Mouse (Mus musculus) CH12.LX (cell line): ENCODE results near the gene Anks1b. TPM values are rescaled to one million over a fixed set of nuclear protein-coding genes. Genes with fewer than 3 reads are reported as not detected.

Experiments
- DNase-seq: peaks from one replicate; pipeline ENCODE4 v3.0.0-alpha.2; 2013; ENCODE audit errors: extremely low read depth
- H3K27ac ChIP-seq: 2 replicates; pipeline ENCODE4 v1.5.1; 2012; ENCODE audit warnings: low read depth, mild to moderate bottlenecking, control low read depth, moderate library complexity; ENCODE audit not compliant: insufficient read depth
- H3K27me3 ChIP-seq: replicated peaks from 2 replicates; pipeline ENCODE3; 2012; ENCODE audit warnings: inconsistent platforms
- H3K36me3 ChIP-seq, 2 experiments: replicated peaks in 1 of 2; 2 replicates each; pipeline versions ENCODE3 to v1.6.1; 2012; ENCODE audit warnings: inconsistent platforms in 1 of 2, low read length in 1 of 2, mild to moderate bottlenecking in 1 of 2, mixed read lengths in 1 of 2, moderate library complexity in 1 of 2; ENCODE audit not compliant: control insufficient read depth in 1 of 2, insufficient read depth in 1 of 2
- H3K4me1 ChIP-seq, 2 experiments: 2 replicates each; pipeline ENCODE4 v1.6.1; 2012; ENCODE audit warnings: inconsistent platforms in 1 of 2, moderate library complexity in 1 of 2; ENCODE audit not compliant: insufficient read depth in 2 of 2, control insufficient read depth in 1 of 2
- H3K4me2 ChIP-seq: 2 replicates; pipeline ENCODE4 v1.6.1; 2012; ENCODE audit warnings: low read depth, mild to moderate bottlenecking, control low read depth; ENCODE audit not compliant: poor library complexity, insufficient read depth, severe bottlenecking
- H3K4me3 ChIP-seq, 3 experiments: fragments of 150-350 bp in 1 of 3; sonication (generic) in 1 of 3; replicated peaks in 1 of 3; 2 replicates each; pipeline versions ENCODE3 to v1.5.1; 2011 to 2012; ENCODE audit warnings: low read depth in 2 of 3, low read length in 2 of 3, mild to moderate bottlenecking in 2 of 3, moderate library complexity in 2 of 3, control low read depth in 1 of 3, improper control_type of control experiment in 1 of 3, inconsistent platforms in 1 of 3, mixed read lengths in 1 of 3; ENCODE audit not compliant: poor library complexity in 1 of 3
- H3K79me2 ChIP-seq: replicated peaks from 2 replicates; pipeline ENCODE4 v1.6.1; 2012; ENCODE audit warnings: mild to moderate bottlenecking, moderate library complexity; ENCODE audit not compliant: control insufficient read depth, poor library complexity, insufficient read depth, severe bottlenecking; ENCODE audit errors: extremely low read depth
- H3K9ac ChIP-seq: 2 replicates; pipeline ENCODE4 v1.6.1; 2012; ENCODE audit warnings: low read depth, mild to moderate bottlenecking, control low read depth, moderate library complexity; ENCODE audit not compliant: insufficient read depth
- H3K9me3 ChIP-seq: replicated peaks from 2 replicates; pipeline ENCODE3; 2012; ENCODE audit warnings: low read length, inconsistent platforms, mixed read lengths
- BHLHE40 ChIP-seq: IDR thresholded peaks from 2 replicates; pipeline ENCODE4 v1.6.1; 2011; ENCODE audit warnings: mild to moderate bottlenecking, low read depth, low read length, improper control_type of control experiment
- CHD1 ChIP-seq: IDR thresholded peaks from 2 replicates; pipeline ENCODE4 v1.6.1; 2012; ENCODE audit warnings: low read depth, low read length, improper control_type of control experiment, inconsistent platforms
- CHD2 ChIP-seq: IDR thresholded peaks from 2 replicates; pipeline ENCODE4 v1.6.1; 2011; ENCODE audit warnings: low read length, improper control_type of control experiment
- CTCF ChIP-seq, 2 experiments: IDR thresholded peaks in 1 of 2; conservative IDR thresholded peaks in 1 of 2; 2 replicates each; pipeline ENCODE4 v1.5.1; 2011 to 2012; ENCODE audit warnings: low read depth in 2 of 2, low read length in 2 of 2, improper control_type of control experiment in 1 of 2, inconsistent platforms in 1 of 2, mild to moderate bottlenecking in 1 of 2, moderate library complexity in 1 of 2
- ELF1 ChIP-seq: IDR thresholded peaks from 2 replicates; pipeline ENCODE4 v1.6.1; 2014; ENCODE audit warnings: low read depth, mild to moderate bottlenecking, inconsistent platforms, low read length, improper control_type of control experiment
- EP300 ChIP-seq: IDR thresholded peaks from 2 replicates; pipeline ENCODE4 v1.6.1; 2011; ENCODE audit warnings: low read length, improper control_type of control experiment
- ETS1 ChIP-seq: conservative IDR thresholded peaks from 2 replicates; pipeline ENCODE4 v1.6.1; 2012; ENCODE audit warnings: low read depth, mild to moderate bottlenecking, inconsistent platforms, low read length, improper control_type of control experiment, moderate library complexity
- GABPA ChIP-seq: IDR thresholded peaks from 2 replicates; pipeline ENCODE4 v1.6.1; 2012; ENCODE audit warnings: low read depth, low read length, improper control_type of control experiment, inconsistent platforms; ENCODE audit not compliant: insufficient replicate concordance
- HCFC1 ChIP-seq: IDR thresholded peaks from 2 replicates; pipeline ENCODE4 v1.6.1; 2012; ENCODE audit warnings: low read depth, mild to moderate bottlenecking, inconsistent platforms, low read length, improper control_type of control experiment
- MAX ChIP-seq: IDR thresholded peaks from 2 replicates; pipeline ENCODE4 v1.6.1; 2011; ENCODE audit warnings: low read length, improper control_type of control experiment
- MXI1 ChIP-seq: IDR thresholded peaks from 2 replicates; pipeline ENCODE4 v1.6.1; 2011; ENCODE audit warnings: mild to moderate bottlenecking, low read depth, low read length, improper control_type of control experiment
- MYC ChIP-seq: IDR thresholded peaks from 2 replicates; pipeline ENCODE4 v1.6.1; 2011; ENCODE audit warnings: low read depth, mild to moderate bottlenecking, improper control_type of control experiment, low read length
- NRF1 ChIP-seq: IDR thresholded peaks from 2 replicates; pipeline ENCODE4 v1.6.1; 2014; ENCODE audit warnings: low read depth, mild to moderate bottlenecking, inconsistent platforms, low read length, improper control_type of control experiment, moderate library complexity
- POLR2A ChIP-seq: IDR thresholded peaks from 2 replicates; pipeline ENCODE4 v1.6.1; 2011; ENCODE audit warnings: low read depth, mild to moderate bottlenecking, improper control_type of control experiment, low read length
- SMC3 ChIP-seq: IDR thresholded peaks from 2 replicates; pipeline ENCODE4 v1.6.1; 2011; ENCODE audit warnings: low read depth, low read length, improper control_type of control experiment
- TBP ChIP-seq: conservative IDR thresholded peaks from 2 replicates; pipeline ENCODE4 v1.6.1; 2011; ENCODE audit warnings: low read depth, low read length, improper control_type of control experiment
- TCF12 ChIP-seq: IDR thresholded peaks from 2 replicates; pipeline ENCODE4 v1.6.1; 2014; ENCODE audit warnings: low read depth, mild to moderate bottlenecking, inconsistent platforms, low read length, improper control_type of control experiment
- ZC3H11A ChIP-seq: IDR thresholded peaks from 2 replicates; pipeline ENCODE4 v1.6.1; 2012; ENCODE audit warnings: low read depth, mild to moderate bottlenecking, inconsistent platforms, low read length, improper control_type of control experiment
- dilution Hi-C: fragments of 300-500 bp; cut with MboI; formaldehyde crosslinking; loops from 2 replicates; pipeline ENCODE4 v1.14.3; 2020; ENCODE audit warnings: low sequenced_read_pairs; ENCODE audit not compliant: extremely low pct_unique_long_range_greater_than_20kb, extremely low pct_ligation_motif_present
- in situ Hi-C: fragments of 300-500 bp; cut with MboI; formaldehyde crosslinking; loops from 3 replicates; pipeline ENCODE4 v1.14.3; 2019; ENCODE audit warnings: low sequenced_read_pairs, low pct_ligation_motif_present, low pct_unique_long_range_greater_than_20kb, mixed read lengths
- polyA plus RNA-seq: library from polyadenylated mRNA; unstranded; fragments of >175 nt; gene quantifications from 2 replicates; pipeline ENCODE4 v1.2.1, GENCODE M21; 2012; ENCODE audit warnings: low read depth; ENCODE audit not compliant: insufficient read length
- total RNA-seq, 2 experiments: library from RNA; depleted of rRNA; stranded (reverse); fragments of 300-350 nt in 1 of 2; fragments of >200 nt in 1 of 2; gene quantifications; 2 replicates each; pipeline ENCODE4 v1.2.3; 2012 to 2014

The Anks1b gene
- total and polyA plus RNA-seq, 3 experiments: 0.17 TPM; not detected in 2

DNA sequence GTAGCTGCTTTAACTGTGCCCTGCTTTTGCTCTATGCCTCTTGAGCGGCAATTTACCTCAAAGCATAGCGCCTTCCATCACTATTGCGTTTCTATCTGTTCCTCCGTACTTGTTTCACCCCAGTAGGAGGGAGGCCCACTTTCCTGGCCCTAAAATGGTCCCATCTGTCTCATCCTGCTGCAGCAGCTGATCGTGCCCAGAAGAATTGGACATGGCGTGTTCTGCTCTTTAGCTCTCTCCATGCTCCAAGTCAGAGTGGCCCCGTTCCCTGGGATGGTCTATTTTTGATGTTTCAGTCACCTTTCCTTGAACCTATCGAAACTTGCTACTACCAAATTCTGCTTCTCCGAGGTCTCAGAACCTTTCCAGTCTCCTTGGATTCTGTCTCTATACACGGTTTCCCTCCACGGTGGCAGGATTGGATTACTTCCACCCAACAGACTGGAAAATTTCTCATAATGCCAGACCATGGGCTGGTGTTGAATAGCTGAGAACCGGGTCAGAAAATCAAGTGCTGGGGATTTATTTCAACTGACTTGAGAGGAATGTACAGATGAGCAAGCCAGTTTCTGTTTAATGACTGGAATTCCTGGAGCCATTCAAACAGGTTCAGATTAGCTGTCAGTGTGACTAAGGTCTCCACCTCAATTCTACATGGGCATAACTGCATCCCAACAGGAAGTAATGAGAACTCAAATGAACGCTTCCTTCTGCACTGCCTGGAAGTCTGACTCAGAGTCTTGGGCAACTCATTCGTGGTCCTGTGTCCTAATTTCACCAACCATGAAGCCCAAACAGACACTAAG, 726.6 kb downstream of the Anks1b start:
- dilution Hi-C loops (no loop called here), in situ Hi-C loops (no loop called here)
- H3K9me3 ChIP-seq: no peaks in the 10 kb centered on the region

DNA sequence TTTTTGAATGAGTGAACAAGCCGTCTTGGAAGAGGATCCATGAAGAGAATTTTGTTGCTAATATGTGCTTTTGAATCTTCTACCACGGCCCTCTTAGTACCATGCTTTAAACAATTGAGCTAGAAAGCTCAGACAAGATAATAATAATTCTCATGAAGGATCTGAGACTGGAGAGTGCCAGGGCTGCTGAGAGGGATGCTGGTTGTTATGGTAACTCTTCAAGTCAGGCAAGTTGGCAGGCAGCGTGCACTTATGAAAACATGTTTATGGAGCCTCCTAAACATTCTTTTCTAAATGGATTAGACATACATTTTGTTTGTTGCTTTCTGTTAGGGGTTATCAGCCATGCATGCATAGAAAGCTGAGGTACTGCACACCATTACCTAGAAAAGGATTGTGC, 734.3 kb downstream of the Anks1b start:
- Histone ChIP-seq H3K36me3 (no peaks in the 10 kb centered on the region), H3K4me1 (no peaks in the 10 kb centered on the region), H3K4me3 (no peak overlapping the region), H3K27me3 (no peaks in the 10 kb centered on the region), H3K79me2 (no peaks in the 10 kb centered on the region), H3K9me3 (no peaks in the 10 kb centered on the region), H3K27ac (no peak overlapping the region), H3K9ac (no peak overlapping the region), H3K4me2 (no peak overlapping the region)
- TF ChIP-seq ELF1: no peak
- no peak for TF ChIP-seq CHD2
- no peak for TF ChIP-seq NRF1
- no peak for TF ChIP-seq TBP
- TF ChIP-seq POLR2A: no peak
- dilution Hi-C loops (no loop called here), in situ Hi-C loops (no loop called here)
- DNase-seq: no peak

More for the DNA sequence above, 726.6 kb downstream of the Anks1b start:
- Histone ChIP-seq H3K4me2 (no peak overlapping the region), H3K27me3 (no peaks in the 10 kb centered on the region), H3K27ac (no peak overlapping the region), H3K9ac (no peak overlapping the region), H3K4me3 (no peak overlapping the region), H3K4me1 (peaks cover 0 to 14% of the 10 kb centered on the region in 2 experiments; a peak in 2 of 4 replicates), H3K79me2 (no peaks in the 10 kb centered on the region), H3K36me3 (no peaks in the 10 kb centered on the region)
- TF ChIP-seq EP300 (no peak), TBP (no peak), CTCF (conservative IDR thresholded peaks at IDR 0.05 in 1 of 2, IDR thresholded peaks at IDR 0.05 in 1 of 2; ENCODE audit: low read depth in 2 of 2, low read length in 2 of 2) (no peak)
- no peak for DNase-seq

DNA sequence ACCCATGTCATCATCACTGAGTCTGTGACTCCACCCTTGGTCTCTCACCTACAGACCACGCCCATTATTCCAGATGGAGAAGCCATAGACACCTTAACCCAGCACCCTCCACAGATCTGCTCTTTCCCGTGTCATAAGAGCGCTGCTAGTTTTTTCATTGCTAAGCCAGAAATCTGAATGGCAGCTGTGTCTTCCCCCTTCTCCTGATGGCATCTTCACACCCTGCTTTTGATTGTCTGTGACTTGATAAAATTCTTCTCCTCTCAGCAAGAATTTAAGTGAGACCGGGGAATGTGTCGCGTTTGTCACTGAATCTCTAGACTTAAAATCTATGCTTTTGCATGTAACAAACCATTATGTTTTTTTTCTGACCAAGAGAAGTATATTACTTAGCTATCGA, 736.1 kb downstream of the Anks1b start:
- Histone ChIP-seq H3K27me3 (no peaks in the 10 kb centered on the region), H3K4me2 (no peak overlapping the region), H3K4me1 (no peaks in the 10 kb centered on the region), H3K79me2 (no peaks in the 10 kb centered on the region), H3K36me3 (no peaks in the 10 kb centered on the region)
- dilution Hi-C loops: no loop called here
- no peak for DNase-seq
- TF ChIP-seq SMC3 (no peak), MAX (no peak), HCFC1 (no peak), ETS1 (no peak), MXI1 (no peak), CTCF (conservative IDR thresholded peaks at IDR 0.05 in 1 of 2, IDR thresholded peaks at IDR 0.05 in 1 of 2; ENCODE audit: low read depth in 2 of 2, low read length in 2 of 2) (no peak), TCF12 (no peak), MYC (no peak), BHLHE40 (no peak), CHD1 (no peak), GABPA (no peak), ZC3H11A (no peak), POLR2A (no peak)
- TF ChIP-seq, all 38 proteins: peak for 0
- H3K4me3 ChIP-seq: no peak overlapping the region
- no peaks in the 10 kb centered on the region for H3K9me3 ChIP-seq
- no peak overlapping the region for H3K27ac ChIP-seq
- in situ Hi-C loops: no loop called here
- no peak overlapping the region for H3K9ac ChIP-seq
